Mouse (Mus musculus) midbrain, embryonic 15.5 days (tissue): Measurements from ENCODE around the gene Prickle1. TPM values are rescaled to one million over a fixed set of nuclear protein-coding genes. Genes with fewer than 3 reads are reported as not detected.

Experiments used
- ATAC-seq: fragments of 200-750 bp; cut with Nextera tagmentation; replicated peaks from 2 replicates; pipeline ENCODE4 v1.8.0; 2017; ENCODE audit warnings: moderate TSS enrichment
- H3K27ac ChIP-seq: fragments of 300-500 bp; sonication (generic); 2 replicates; pipeline ENCODE4 v1.5.1; 2015; ENCODE audit warnings: mild to moderate bottlenecking, inconsistent platforms
- H3K27me3 ChIP-seq: fragments of 300-500 bp; sonication (generic); replicated peaks from 2 replicates; pipeline ENCODE4 v1.6.1; 2015; ENCODE audit warnings: inconsistent platforms
- H3K36me3 ChIP-seq: fragments of 300-500 bp; sonication (generic); replicated peaks from 2 replicates; pipeline ENCODE4 v1.6.1; 2015; ENCODE audit warnings: inconsistent platforms
- H3K4me1 ChIP-seq: fragments of 300-500 bp; sonication (generic); 2 replicates; pipeline ENCODE4 v1.6.1; 2015; ENCODE audit warnings: inconsistent platforms
- H3K4me2 ChIP-seq: fragments of 300-500 bp; sonication (generic); 2 replicates; pipeline ENCODE4 v1.6.1; 2015; ENCODE audit warnings: inconsistent platforms, mild to moderate bottlenecking, moderate library complexity
- H3K4me3 ChIP-seq: fragments of 300-500 bp; sonication (generic); 2 replicates; pipeline ENCODE4 v1.5.1; 2015; ENCODE audit warnings: mild to moderate bottlenecking, inconsistent platforms
- H3K9ac ChIP-seq: fragments of 300-500 bp; sonication (generic); 2 replicates; pipeline ENCODE4 v1.6.1; 2015; ENCODE audit warnings: mild to moderate bottlenecking, inconsistent platforms
- H3K9me3 ChIP-seq: fragments of 300-500 bp; sonication (generic); 2 replicates; pipeline ENCODE4 v1.6.1; 2016; ENCODE audit warnings: inconsistent platforms
- WGBS: fragments of 180-500 bp; shearing (Covaris S2); methylation state at CpG from one replicate; pipeline ENCODE4 v1.1.7; 2015; ENCODE audit warnings: mixed read lengths; 5-methylcytosine and 5-hydroxymethylcytosine counted together
- polyA plus RNA-seq: library from polyadenylated mRNA; unstranded; fragments of >200 nt; fragmentation: Nextera tagmentation; extraction: Ambion mirVana; gene quantifications from 2 replicates; pipeline ENCODE4 v1.2.1, GENCODE M21; 2015

Gene Prickle1
- polyA plus RNA-seq, 1 experiment from 2014 or later, result 12.9 TPM

- H3K4me2 ChIP-seq, result peak overlapping the region; percentile 56
- WGBS, result 3% methylated on average over 12 of the region's 12 CpGs
- 0 out of 2 replicates have a peak, but pooled peaks have one; percentile 5 for ATAC-seq
- no peak overlapping the region for H3K27ac ChIP-seq
- no peaks in the 10 kb centered on the region; the same call in 1 of the 2 replicates for H3K27me3 ChIP-seq
- peaks cover 31% of the 10 kb centered on the region for H3K4me1 ChIP-seq
- H3K4me3 ChIP-seq, result peak overlapping the region; percentile 33
- H3K9ac ChIP-seq, result peak overlapping the region; percentile 38
- no peaks in the 10 kb centered on the region for H3K36me3 ChIP-seq
- no peaks in the 10 kb centered on the region for H3K9me3 ChIP-seq
Observed at GRCm38 (mm10) chr15:93591831-93592321, 3.8 kb downstream of the Prickle1 start.

GRCm38 (mm10) chr15:93591371-93591770 lies 4.3 kb downstream of the Prickle1 start:
- peak overlapping the region; percentile 33 for H3K4me3 ChIP-seq
- peak overlapping the region; percentile 56 for H3K4me2 ChIP-seq
- H3K27me3 ChIP-seq, result no peaks in the 10 kb centered on the region; the same call in 1 of the 2 replicates
- WGBS, result 36% methylated on average over 7 of the region's 7 CpGs
- peaks cover 26% of the 10 kb centered on the region for H3K4me1 ChIP-seq
- no peak overlapping the region for H3K27ac ChIP-seq
- H3K9me3 ChIP-seq, result no peaks in the 10 kb centered on the region
- no peaks in the 10 kb centered on the region for H3K36me3 ChIP-seq
- ATAC-seq, result no peak
- H3K9ac ChIP-seq, result peak overlapping the region; percentile 38

GRCm38 (mm10) chr15:93588401-93588800 lies 7.3 kb downstream of the Prickle1 start:
- no peak for ATAC-seq
- H3K27ac ChIP-seq, result no peak overlapping the region

GRCm38 (mm10) chr15:93587660-93588059 lies 8.0 kb downstream of the Prickle1 start:
- H3K9me3 ChIP-seq, result no peaks in the 10 kb centered on the region
- no peak for ATAC-seq
- peaks cover 12% of the 10 kb centered on the region for H3K4me1 ChIP-seq
- H3K36me3 ChIP-seq, result no peaks in the 10 kb centered on the region
- H3K4me2 ChIP-seq, result no peak overlapping the region
- H3K27ac ChIP-seq, result no peak overlapping the region
- no peaks in the 10 kb centered on the region; the same call in 1 of the 2 replicates for H3K27me3 ChIP-seq
- no peak overlapping the region for H3K9ac ChIP-seq
- H3K4me3 ChIP-seq, result no peak overlapping the region
- WGBS, result 84% methylated on average over 8 of the region's 8 CpGs

More at GRCm38 (mm10) chr15:93588401-93588800, 7.3 kb downstream of the Prickle1 start:
- WGBS, result 91% methylated on average over 6 of the region's 6 CpGs
- Histone ChIP-seq H3K27me3 (no peaks in the 10 kb centered on the region; the same call in 1 of the 2 replicates), H3K36me3 (no peaks in the 10 kb centered on the region), H3K9ac (no peak overlapping the region), H3K4me1 (peaks cover 12% of the 10 kb centered on the region), H3K4me3 (no peak overlapping the region), H3K9me3 (no peaks in the 10 kb centered on the region), H3K4me2 (no peak overlapping the region)

GRCm38 (mm10) chr15:93583051-93583450 lies 12.6 kb downstream of the Prickle1 start:
- no peak overlapping the region for H3K27ac ChIP-seq
- H3K4me2 ChIP-seq, result no peak overlapping the region
- no peaks in the 10 kb centered on the region for H3K4me1 ChIP-seq
- no peak overlapping the region for H3K4me3 ChIP-seq
- H3K36me3 ChIP-seq, result no peaks in the 10 kb centered on the region
- WGBS, result 70% methylated on average over 11 of the region's 11 CpGs
- no peaks in the 10 kb centered on the region for H3K9me3 ChIP-seq
- no peak overlapping the region for H3K9ac ChIP-seq
- ATAC-seq, result no peak
- H3K27me3 ChIP-seq, result no peaks in the 10 kb centered on the region

GRCm38 (mm10) chr15:93581736-93582135 lies 14.0 kb downstream of the Prickle1 start:
- no peak overlapping the region for H3K4me3 ChIP-seq
- H3K27ac ChIP-seq, result no peak overlapping the region
- H3K4me2 ChIP-seq, result no peak overlapping the region
- no peak overlapping the region for H3K9ac ChIP-seq
- no peaks in the 10 kb centered on the region for H3K9me3 ChIP-seq
- no peaks in the 10 kb centered on the region for H3K4me1 ChIP-seq
- no peaks in the 10 kb centered on the region for H3K27me3 ChIP-seq
- ATAC-seq, result no peak
- H3K36me3 ChIP-seq, result no peaks in the 10 kb centered on the region
- WGBS, result 86% methylated on average over 8 of the region's 8 CpGs

- Histone ChIP-seq H3K4me3 (no peak overlapping the region), H3K36me3 (no peaks in the 10 kb centered on the region), H3K9ac (no peak overlapping the region), H3K4me1 (no peaks in the 10 kb centered on the region), H3K27ac (no peak overlapping the region), H3K4me2 (no peak overlapping the region), H3K9me3 (no peaks in the 10 kb centered on the region), H3K27me3 (no peaks in the 10 kb centered on the region)
- WGBS, result 43% methylated on average over 9 of the region's 9 CpGs
- no peak for ATAC-seq
Observed at GRCm38 (mm10) chr15:93579899-93580298, 15.8 kb downstream of the Prickle1 start.

GRCm38 (mm10) chr15:93579100-93579499 lies 16.6 kb downstream of the Prickle1 start:
- Histone ChIP-seq H3K4me1 (no peaks in the 10 kb centered on the region), H3K36me3 (no peaks in the 10 kb centered on the region), H3K4me2 (no peak overlapping the region), H3K27me3 (no peaks in the 10 kb centered on the region), H3K27ac (no peak overlapping the region), H3K4me3 (no peak overlapping the region), H3K9me3 (no peaks in the 10 kb centered on the region), H3K9ac (no peak overlapping the region)
- WGBS, result 75% methylated on average over 9 of the region's 9 CpGs
- no peak for ATAC-seq

- H3K9me3 ChIP-seq, result no peaks in the 10 kb centered on the region
- no peaks in the 10 kb centered on the region for H3K27me3 ChIP-seq
- no peaks in the 10 kb centered on the region for H3K36me3 ChIP-seq
- H3K4me1 ChIP-seq, result no peaks in the 10 kb centered on the region
- WGBS, result 77% methylated on average over 9 of the region's 9 CpGs
- H3K27ac ChIP-seq, result no peak overlapping the region
- H3K4me3 ChIP-seq, result no peak overlapping the region
- ATAC-seq, result no peak
- no peak overlapping the region for H3K9ac ChIP-seq
- no peak overlapping the region for H3K4me2 ChIP-seq
Observed at GRCm38 (mm10) chr15:93576361-93576760, 19.3 kb downstream of the Prickle1 start.

- WGBS, result 10% methylated on average over 5 of the region's 5 CpGs
- peak; percentile 58; the same call in 1 of the 2 replicates for ATAC-seq
Observed at GRCm38 (mm10) chr15:93575884-93576283, 19.8 kb downstream of the Prickle1 start.

GRCm38 (mm10) chr15:93572889-93573288 lies 22.8 kb downstream of the Prickle1 start:
- H3K27me3 ChIP-seq, result no peaks in the 10 kb centered on the region
- no peak overlapping the region for H3K9ac ChIP-seq
- no peaks in the 10 kb centered on the region for H3K9me3 ChIP-seq
- H3K4me1 ChIP-seq, result peaks cover 2% of the 10 kb centered on the region; the same call in 1 of the 2 replicates
- no peaks in the 10 kb centered on the region for H3K36me3 ChIP-seq
- no peak for ATAC-seq
- 93% methylated on average over 10 of the region's 10 CpGs for WGBS
- H3K4me3 ChIP-seq, result no peak overlapping the region
- no peak overlapping the region for H3K4me2 ChIP-seq
- H3K27ac ChIP-seq, result no peak overlapping the region

More at GRCm38 (mm10) chr15:93575884-93576283, 19.8 kb downstream of the Prickle1 start:
- Histone ChIP-seq H3K4me1 (no peaks in the 10 kb centered on the region), H3K36me3 (no peaks in the 10 kb centered on the region), H3K4me3 (no peak overlapping the region), H3K4me2 (no peak overlapping the region), H3K27me3 (no peaks in the 10 kb centered on the region), H3K9ac (no peak overlapping the region), H3K27ac (no peak overlapping the region), H3K9me3 (no peaks in the 10 kb centered on the region)

GRCm38 (mm10) chr15:93570881-93571495 lies 24.7 kb downstream of the Prickle1 start:
- no peaks in the 10 kb centered on the region for H3K9me3 ChIP-seq
- no peak overlapping the region for H3K4me2 ChIP-seq
- H3K27ac ChIP-seq, result no peak overlapping the region
- peaks cover 6% of the 10 kb centered on the region; the same call in 1 of the 2 replicates for H3K4me1 ChIP-seq
- H3K9ac ChIP-seq, result no peak overlapping the region
- H3K27me3 ChIP-seq, result no peaks in the 10 kb centered on the region
- 62% methylated on average over 11 of the region's 11 CpGs for WGBS
- H3K36me3 ChIP-seq, result no peaks in the 10 kb centered on the region
- ATAC-seq, result no peak
- H3K4me3 ChIP-seq, result no peak overlapping the region

- 81% methylated on average over 3 of the region's 3 CpGs for WGBS
- H3K4me2 ChIP-seq, result no peak overlapping the region
- H3K4me1 ChIP-seq, result peaks cover 6% of the 10 kb centered on the region; the same call in 1 of the 2 replicates
- no peak overlapping the region for H3K4me3 ChIP-seq
- H3K36me3 ChIP-seq, result no peaks in the 10 kb centered on the region
- H3K9ac ChIP-seq, result no peak overlapping the region
- H3K9me3 ChIP-seq, result no peaks in the 10 kb centered on the region
- H3K27ac ChIP-seq, result no peak overlapping the region
- ATAC-seq, result no peak
- no peaks in the 10 kb centered on the region for H3K27me3 ChIP-seq
Observed at GRCm38 (mm10) chr15:93568911-93569310, 26.8 kb downstream of the Prickle1 start.
